Mouse (Mus musculus): ENCODE data around the gene Trpm3.

DNA sequence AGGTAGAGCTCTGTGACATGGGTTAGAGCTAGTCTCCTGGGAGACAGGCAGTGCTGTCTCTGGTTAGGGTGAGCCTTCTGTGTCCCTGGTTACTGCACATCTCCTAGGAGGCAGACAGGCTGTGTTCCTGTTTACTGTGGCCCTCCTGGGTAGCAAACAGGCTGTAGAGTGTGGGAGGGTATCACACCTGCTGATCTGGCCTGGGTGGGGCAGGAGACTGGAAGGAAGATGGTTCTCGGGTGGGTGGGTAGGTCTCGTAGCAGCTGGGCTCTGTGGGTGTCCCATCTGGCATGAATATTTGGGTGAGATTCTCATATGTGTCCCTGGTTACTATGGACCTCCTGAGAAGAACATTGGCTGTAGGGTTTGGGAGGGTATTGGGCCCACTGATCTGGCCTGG, 658.1 kb downstream of the Trpm3 start:
- no peak for TF ChIP-seq POLR2A (IDR thresholded peaks at IDR 0.05; ENCODE audit: low read depth, low read length)
- TF ChIP-seq CTCF (IDR thresholded peaks at IDR 0.05; ENCODE audit: extremely low read depth, insufficient read depth, insufficient read length, insufficient replicate concordance), result no peak

Measured in spleen, adult 2 months (tissue).